Mouse (Mus musculus) hindbrain, embryonic 13.5 days (tissue): Measurements from ENCODE around the gene Llcfc1. TPM values are rescaled to one million over a fixed set of nuclear protein-coding genes. Genes with fewer than 3 reads are reported as not detected.

Experiments used
- ATAC-seq: fragments of 200-750 bp; cut with Nextera tagmentation; 2 replicates; pipeline ENCODE4 v1.8.0; 2017; ENCODE audit warnings: moderate TSS enrichment; ENCODE audit not compliant: low FRiP score
- H3K27ac ChIP-seq: fragments of 300-500 bp; sonication (generic); 2 replicates; pipeline ENCODE4 v1.5.1; 2015; ENCODE audit warnings: inconsistent platforms, mild to moderate bottlenecking, moderate library complexity
- H3K27me3 ChIP-seq: fragments of 300-500 bp; sonication (generic); 2 replicates; pipeline ENCODE4 v1.6.1; 2015; ENCODE audit warnings: mild to moderate bottlenecking, inconsistent platforms
- H3K36me3 ChIP-seq: fragments of 300-500 bp; sonication (generic); 2 replicates; pipeline ENCODE4 v1.6.1; 2015; ENCODE audit warnings: mild to moderate bottlenecking, inconsistent platforms
- H3K4me1 ChIP-seq: fragments of 300-500 bp; sonication (generic); replicated peaks from 2 replicates; pipeline ENCODE4 v1.6.1; 2015; ENCODE audit warnings: inconsistent platforms
- H3K4me2 ChIP-seq: fragments of 300-500 bp; sonication (generic); 2 replicates; pipeline ENCODE4 v1.6.1; 2015; ENCODE audit warnings: inconsistent platforms, mild to moderate bottlenecking, moderate library complexity
- H3K4me3 ChIP-seq: fragments of 300-500 bp; sonication (generic); 2 replicates; pipeline ENCODE4 v1.5.1; 2015; ENCODE audit warnings: mild to moderate bottlenecking, inconsistent platforms
- H3K9ac ChIP-seq: fragments of 300-500 bp; sonication (generic); 2 replicates; pipeline ENCODE4 v1.6.1; 2015; ENCODE audit warnings: mild to moderate bottlenecking, inconsistent platforms
- H3K9me3 ChIP-seq: fragments of 300-500 bp; sonication (generic); 2 replicates; pipeline ENCODE4 v1.6.1; 2016; ENCODE audit warnings: inconsistent platforms
- WGBS: fragments of 180-500 bp; shearing (Covaris S2); methylation state at CpG from one replicate; pipeline ENCODE4 v1.1.7; 2015; 5-methylcytosine and 5-hydroxymethylcytosine counted together
- polyA plus RNA-seq: library from polyadenylated mRNA; unstranded; fragments of >200 nt; fragmentation: Nextera tagmentation; extraction: Ambion mirVana; gene quantifications from 2 replicates; pipeline ENCODE4 v1.2.1, GENCODE M21; 2015

The Llcfc1 gene
- polyA plus RNA-seq, 1 experiment from 2014 or later: not detected

DNA sequence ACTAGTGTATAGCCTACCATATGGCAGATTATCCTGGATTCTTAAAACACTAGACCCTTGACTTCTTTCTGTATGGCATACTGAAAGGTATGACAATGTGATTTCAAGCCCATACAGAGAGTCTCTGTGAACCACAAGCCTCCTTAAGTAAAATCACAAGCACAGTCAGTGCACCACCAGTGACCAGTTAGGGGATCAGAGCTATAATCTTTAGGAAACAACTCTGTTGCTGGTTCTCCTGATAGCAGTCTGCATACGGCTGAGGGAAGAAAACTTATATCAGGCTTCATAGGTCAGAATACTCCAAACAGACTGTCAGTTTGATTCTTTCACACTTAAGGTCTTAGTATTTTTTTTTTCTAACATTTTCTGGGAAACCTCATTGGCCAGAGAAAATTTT, 25.7 kb upstream of the Llcfc1 start:
- Histone ChIP-seq H3K27ac (no peak overlapping the region), H3K9me3 (no peaks in the 10 kb centered on the region), H3K4me2 (no peak overlapping the region), H3K36me3 (no peaks in the 10 kb centered on the region), H3K4me3 (no peak overlapping the region), H3K4me1 (no peaks in the 10 kb centered on the region), H3K9ac (no peak overlapping the region), H3K27me3 (no peaks in the 10 kb centered on the region)
- no peak for ATAC-seq
- WGBS: 93% methylated on average over 1 of the region's 1 CpGs

DNA sequence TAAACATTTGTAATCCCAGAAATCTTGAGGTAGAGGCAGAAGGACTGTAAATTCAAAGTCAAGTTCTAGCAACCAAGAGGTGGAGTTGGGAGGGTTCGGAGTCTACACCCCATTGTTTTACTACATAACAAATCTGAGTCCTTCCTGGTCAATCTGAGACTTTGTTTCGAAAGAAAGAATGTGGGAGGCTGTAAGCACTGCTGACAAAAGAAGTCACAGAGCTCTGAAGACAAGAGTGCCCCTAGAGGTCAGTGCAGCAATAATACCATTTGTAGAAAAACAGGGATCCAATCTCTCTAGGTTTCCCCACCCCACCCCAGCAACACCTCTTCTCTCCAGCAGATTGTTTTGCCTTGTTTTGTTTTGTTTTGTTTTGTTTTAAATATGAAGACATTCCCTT, 21.9 kb upstream of the Llcfc1 start:
- no peaks in the 10 kb centered on the region for H3K27me3 ChIP-seq
- H3K4me2 ChIP-seq: no peak overlapping the region
- H3K27ac ChIP-seq: no peak overlapping the region
- WGBS: 24% methylated on average over 2 of the region's 2 CpGs
- no peak overlapping the region for H3K9ac ChIP-seq
- H3K4me3 ChIP-seq: no peak overlapping the region
- no peaks in the 10 kb centered on the region for H3K9me3 ChIP-seq
- no peak for ATAC-seq
- H3K36me3 ChIP-seq: no peaks in the 10 kb centered on the region
- H3K4me1 ChIP-seq: no peaks in the 10 kb centered on the region

DNA sequence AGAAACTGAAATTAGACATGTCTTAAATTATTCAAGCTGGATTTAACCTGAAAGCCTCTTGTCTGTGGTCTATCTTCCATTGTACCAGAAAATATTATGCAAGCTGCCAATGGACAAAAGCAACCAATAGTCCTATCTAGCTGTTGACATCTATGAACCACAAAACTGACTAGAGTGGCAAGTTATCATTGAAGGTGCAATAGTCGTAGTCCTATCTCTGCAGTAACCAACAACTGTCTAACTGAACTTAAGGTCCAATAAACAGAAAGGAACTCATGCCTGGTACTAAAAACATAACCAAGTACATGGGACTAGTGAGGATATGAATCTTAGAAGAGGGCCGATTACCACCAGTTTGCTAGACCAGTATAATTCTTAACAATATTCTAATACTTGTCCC, 7.7 kb upstream of the Llcfc1 start:
- no peaks in the 10 kb centered on the region for H3K4me1 ChIP-seq
- H3K36me3 ChIP-seq: no peaks in the 10 kb centered on the region
- H3K27ac ChIP-seq: no peak overlapping the region
- no peak overlapping the region for H3K4me3 ChIP-seq
- no peak overlapping the region for H3K9ac ChIP-seq
- no peak overlapping the region for H3K4me2 ChIP-seq
- 95% methylated on average over 2 of the region's 2 CpGs for WGBS
- no peak for ATAC-seq
- H3K27me3 ChIP-seq: no peaks in the 10 kb centered on the region
- no peaks in the 10 kb centered on the region for H3K9me3 ChIP-seq

DNA sequence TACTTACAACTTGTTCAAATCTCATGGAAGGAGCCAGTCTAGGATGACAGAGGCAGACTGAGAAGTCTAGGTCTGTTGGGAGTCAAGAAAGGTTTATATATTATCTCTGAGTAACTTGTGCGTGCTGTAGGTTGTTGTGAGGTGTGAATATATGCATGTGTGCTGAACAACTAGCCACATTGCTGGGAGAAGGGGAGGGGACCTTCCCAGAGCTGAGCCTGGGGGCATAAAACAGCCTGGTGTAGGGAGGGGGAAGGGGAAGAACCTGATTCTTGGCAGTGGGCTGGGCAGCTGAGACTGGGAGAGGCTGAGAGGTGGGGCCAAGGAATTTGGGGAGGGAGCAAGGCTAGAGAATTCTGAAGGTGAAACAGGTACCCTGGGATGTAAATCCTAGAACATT, 3.6 kb upstream of the Llcfc1 start, which contains the start of gene Trpv5:
Gene Trpv5 (minus strand): TSS at position 101 of the 400 bp plus-strand sequence.
- no peaks in the 10 kb centered on the region for H3K36me3 ChIP-seq
- no peak within 1 kb of the TSS for H3K4me2 ChIP-seq
- H3K27me3 ChIP-seq: no peaks in the 10 kb centered on the region
- H3K9me3 ChIP-seq: no peaks in the 10 kb centered on the region
- no peak within 1 kb of the TSS for H3K27ac ChIP-seq
- H3K9ac ChIP-seq: no peak within 1 kb of the TSS
- no peaks in the 10 kb centered on the region for H3K4me1 ChIP-seq
- WGBS: 81% methylated on average over 1 of the region's 1 CpGs
- ATAC-seq: no peak
- H3K4me3 ChIP-seq: no peak within 1 kb of the TSS

DNA sequence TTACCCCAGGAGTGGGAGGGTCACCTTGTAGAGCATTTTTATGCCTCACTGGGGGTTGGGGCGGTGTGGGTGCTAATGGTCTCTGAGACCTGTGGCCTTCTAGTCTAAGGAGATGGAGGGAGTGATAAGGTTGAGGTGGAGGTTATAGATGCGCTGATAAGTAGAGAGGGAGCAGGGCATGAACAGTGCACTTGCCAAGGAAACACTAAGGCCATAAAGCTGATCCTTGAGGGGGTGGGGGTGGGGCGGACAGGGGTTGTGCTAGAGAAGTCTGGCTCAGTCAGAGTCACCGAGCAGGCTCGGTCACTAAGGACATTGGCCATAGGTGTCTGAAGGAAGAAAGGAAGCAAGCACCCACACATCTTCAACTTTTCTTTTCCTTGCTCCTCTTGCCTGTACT, 2.6 kb upstream of the Llcfc1 start:
- H3K4me2 ChIP-seq: no peak overlapping the region
- H3K36me3 ChIP-seq: no peaks in the 10 kb centered on the region
- 84% methylated on average over 5 of the region's 5 CpGs for WGBS
- no peaks in the 10 kb centered on the region for H3K4me1 ChIP-seq
- H3K9me3 ChIP-seq: no peaks in the 10 kb centered on the region
- no peak overlapping the region for H3K4me3 ChIP-seq
- H3K27ac ChIP-seq: no peak overlapping the region
- no peaks in the 10 kb centered on the region for H3K27me3 ChIP-seq
- ATAC-seq: no peak
- no peak overlapping the region for H3K9ac ChIP-seq

DNA sequence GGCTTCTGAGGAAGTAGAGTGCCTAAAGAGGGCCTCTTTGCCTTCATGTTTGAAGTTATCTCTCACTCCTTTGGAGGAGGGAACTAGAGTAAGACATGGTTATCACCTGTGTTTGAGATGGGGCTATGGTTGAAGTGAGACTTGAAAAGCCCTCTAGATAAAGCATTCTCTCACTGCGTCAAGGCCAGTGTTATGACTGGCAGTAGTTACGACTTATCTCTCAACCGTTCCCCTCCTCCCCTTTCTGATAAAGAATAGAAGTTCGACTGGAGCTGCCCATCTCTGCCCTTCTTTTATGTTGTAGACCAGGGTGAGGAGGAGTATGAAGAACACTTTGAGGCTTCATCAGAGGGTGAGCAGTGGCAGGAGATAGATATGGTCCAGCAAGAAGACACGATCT, 680 bp downstream of the Llcfc1 start:
- Histone ChIP-seq H3K27me3 (no peaks in the 10 kb centered on the region), H3K27ac (no peak overlapping the region), H3K9ac (no peak overlapping the region), H3K4me1 (no peaks in the 10 kb centered on the region), H3K4me2 (no peak overlapping the region), H3K4me3 (no peak overlapping the region), H3K9me3 (no peaks in the 10 kb centered on the region), H3K36me3 (no peaks in the 10 kb centered on the region)
- no peak for ATAC-seq
- WGBS: 93% methylated on average over 5 of the region's 5 CpGs

DNA sequence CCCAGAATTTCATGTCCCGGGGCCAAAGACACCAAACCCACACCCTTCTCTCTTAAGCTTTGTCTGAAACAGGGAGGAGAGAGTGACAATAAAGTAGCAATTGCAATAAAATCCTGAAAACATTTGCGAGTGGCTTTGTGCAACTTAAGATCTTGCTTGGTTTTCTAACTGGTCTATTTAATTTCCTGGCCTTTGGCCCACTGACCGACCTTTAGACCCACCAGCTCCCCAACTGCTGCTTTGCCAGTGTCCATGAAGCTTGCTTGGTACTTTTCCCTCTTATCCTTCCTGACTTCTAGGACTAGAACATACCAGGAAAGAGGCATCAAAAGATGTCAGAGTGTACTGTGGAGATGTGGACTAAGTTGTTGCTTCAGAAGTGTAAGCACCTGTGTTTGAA, 1.4 kb downstream of the Llcfc1 start:
- no peaks in the 10 kb centered on the region for H3K9me3 ChIP-seq
- H3K4me3 ChIP-seq: no peak overlapping the region
- H3K27me3 ChIP-seq: no peaks in the 10 kb centered on the region
- WGBS: 89% methylated on average over 3 of the region's 3 CpGs
- H3K4me1 ChIP-seq: no peaks in the 10 kb centered on the region
- no peak overlapping the region for H3K27ac ChIP-seq
- no peak for ATAC-seq
- H3K36me3 ChIP-seq: no peaks in the 10 kb centered on the region
- H3K4me2 ChIP-seq: no peak overlapping the region
- no peak overlapping the region for H3K9ac ChIP-seq

DNA sequence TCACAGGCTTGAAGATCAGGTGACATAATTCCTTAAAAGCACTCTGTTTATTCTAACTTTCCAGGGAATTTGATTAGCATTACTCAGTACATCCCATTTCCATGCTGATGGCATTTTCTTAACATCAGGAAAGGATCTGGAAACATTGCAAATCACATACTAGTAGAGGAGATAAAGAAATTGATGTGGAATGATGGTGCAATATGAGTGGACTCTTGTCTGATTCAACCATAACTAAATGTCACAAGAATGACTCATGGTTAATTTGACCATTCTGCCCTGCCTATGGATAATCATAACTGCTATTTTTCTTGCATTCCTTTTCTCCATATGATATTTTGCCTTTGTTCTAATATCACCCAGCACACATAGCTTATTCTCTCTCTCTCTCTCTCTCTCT, 8.0 kb downstream of the Llcfc1 start:
- H3K9ac ChIP-seq: no peak overlapping the region
- no peaks in the 10 kb centered on the region for H3K4me1 ChIP-seq
- no peak overlapping the region for H3K4me2 ChIP-seq
- no peak overlapping the region for H3K4me3 ChIP-seq
- H3K27me3 ChIP-seq: no peaks in the 10 kb centered on the region
- H3K9me3 ChIP-seq: no peaks in the 10 kb centered on the region
- ATAC-seq: no peak
- no peak overlapping the region for H3K27ac ChIP-seq
- no peaks in the 10 kb centered on the region for H3K36me3 ChIP-seq

DNA sequence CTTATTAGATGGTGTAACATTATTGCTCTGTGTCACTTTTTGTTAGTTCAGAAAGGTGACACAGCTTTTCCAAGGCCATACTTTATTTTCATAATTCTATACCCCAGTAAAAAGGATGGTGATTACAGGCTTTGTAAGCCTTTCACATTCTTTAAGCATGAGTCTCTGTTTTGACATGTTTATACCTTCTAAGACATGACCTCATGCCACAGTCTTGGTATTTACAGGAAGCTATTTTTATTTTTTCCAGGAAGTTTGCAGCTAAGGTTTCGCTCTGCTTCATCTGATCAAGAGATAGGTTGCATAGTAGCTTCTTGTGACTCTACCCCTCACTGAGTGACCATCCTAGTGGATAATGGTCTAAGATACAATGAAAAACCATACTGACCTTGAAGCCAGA, 10.2 kb downstream of the Llcfc1 start:
- no peaks in the 10 kb centered on the region for H3K9me3 ChIP-seq
- H3K9ac ChIP-seq: no peak overlapping the region
- H3K27me3 ChIP-seq: no peaks in the 10 kb centered on the region
- no peak overlapping the region for H3K27ac ChIP-seq
- WGBS: 86% methylated on average over 1 of the region's 1 CpGs
- no peak overlapping the region for H3K4me3 ChIP-seq
- H3K4me2 ChIP-seq: no peak overlapping the region
- no peak for ATAC-seq
- H3K36me3 ChIP-seq: no peaks in the 10 kb centered on the region
- H3K4me1 ChIP-seq: no peaks in the 10 kb centered on the region

DNA sequence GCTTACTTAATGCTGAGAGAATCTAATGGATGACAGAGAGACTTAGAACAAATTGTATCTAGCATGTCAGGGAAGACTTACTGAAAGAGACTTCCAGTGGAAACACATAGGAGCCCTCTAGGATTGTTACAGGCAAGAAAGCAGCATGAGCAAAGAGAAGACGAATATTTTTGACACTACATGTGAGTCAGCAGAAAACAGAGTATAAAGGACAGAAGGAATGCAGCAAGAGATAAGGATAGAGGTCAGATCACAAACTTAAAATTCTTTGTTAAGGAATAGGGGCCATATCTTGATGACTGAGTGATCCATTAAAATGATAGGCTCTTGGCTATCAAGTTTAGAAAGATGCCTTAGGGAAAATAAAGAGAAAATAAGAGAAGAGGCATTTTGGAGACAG, 17.0 kb downstream of the Llcfc1 start:
- Histone ChIP-seq H3K9ac (no peak overlapping the region), H3K27ac (no peak overlapping the region), H3K4me2 (no peak overlapping the region), H3K27me3 (no peaks in the 10 kb centered on the region), H3K9me3 (no peaks in the 10 kb centered on the region), H3K36me3 (no peaks in the 10 kb centered on the region), H3K4me3 (no peak overlapping the region), H3K4me1 (no peaks in the 10 kb centered on the region)
- 77% methylated on average over 1 of the region's 1 CpGs for WGBS
- no peak for ATAC-seq

DNA sequence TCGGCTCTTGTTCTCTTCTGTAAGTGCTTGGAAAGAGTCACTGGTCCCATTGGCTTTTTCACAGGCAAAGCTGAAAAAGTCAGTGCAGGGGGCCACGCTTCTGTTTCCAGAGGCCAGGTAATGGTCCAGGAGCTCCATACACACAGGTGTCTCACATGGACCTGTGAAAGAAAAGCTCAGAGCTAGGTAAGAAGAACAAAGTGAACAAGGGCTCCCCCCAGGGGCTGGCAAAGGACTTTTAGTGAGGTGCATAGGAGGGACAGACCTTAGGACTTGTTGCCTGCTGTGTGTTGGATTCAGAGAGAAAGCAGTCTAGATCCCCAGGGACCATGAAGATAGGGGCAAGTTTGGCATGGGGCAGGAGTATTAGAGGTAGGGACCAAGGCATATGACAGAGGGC, 18.7 kb downstream of the Llcfc1 start:
- no peak overlapping the region for H3K4me2 ChIP-seq
- no peaks in the 10 kb centered on the region for H3K4me1 ChIP-seq
- no peak overlapping the region for H3K27ac ChIP-seq
- H3K36me3 ChIP-seq: no peaks in the 10 kb centered on the region
- ATAC-seq: no peak
- 81% methylated on average over 2 of the region's 2 CpGs for WGBS
- H3K9ac ChIP-seq: no peak overlapping the region
- H3K4me3 ChIP-seq: no peak overlapping the region
- no peaks in the 10 kb centered on the region for H3K9me3 ChIP-seq
- H3K27me3 ChIP-seq: no peaks in the 10 kb centered on the region

DNA sequence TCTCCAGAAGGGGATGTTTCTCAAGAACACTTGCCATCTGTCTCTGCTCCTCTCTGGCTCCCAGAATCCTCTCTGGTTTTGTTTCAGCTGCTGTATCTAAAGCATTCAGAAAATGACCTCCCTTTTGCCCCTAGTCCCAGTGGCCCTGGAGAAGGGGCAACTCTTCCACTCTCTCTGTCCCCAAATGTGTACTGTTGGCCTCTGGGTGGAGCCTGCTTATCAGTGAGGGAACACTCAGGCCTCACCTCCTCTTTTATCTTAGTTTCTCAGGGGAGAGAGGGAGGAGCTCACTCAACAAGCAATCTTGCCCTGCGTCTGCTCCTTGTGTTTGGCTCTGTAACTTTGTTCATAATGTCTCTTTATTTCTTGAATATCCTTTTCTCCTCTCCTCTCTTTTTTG, 19.9 kb downstream of the Llcfc1 start, which contains the start of gene Kel:
Gene Kel (minus strand): TSS at position 217 of the 400 bp plus-strand sequence.
- H3K9me3 ChIP-seq: no peaks in the 10 kb centered on the region
- H3K27me3 ChIP-seq: no peaks in the 10 kb centered on the region
- ATAC-seq: no peak
- H3K36me3 ChIP-seq: no peaks in the 10 kb centered on the region
- H3K27ac ChIP-seq: no peak within 1 kb of the TSS
- no peak within 1 kb of the TSS for H3K4me2 ChIP-seq
- WGBS: 69% methylated on average over 1 of the region's 1 CpGs
- no peak within 1 kb of the TSS for H3K4me3 ChIP-seq
- no peak within 1 kb of the TSS for H3K9ac ChIP-seq
- no peaks in the 10 kb centered on the region for H3K4me1 ChIP-seq

DNA sequence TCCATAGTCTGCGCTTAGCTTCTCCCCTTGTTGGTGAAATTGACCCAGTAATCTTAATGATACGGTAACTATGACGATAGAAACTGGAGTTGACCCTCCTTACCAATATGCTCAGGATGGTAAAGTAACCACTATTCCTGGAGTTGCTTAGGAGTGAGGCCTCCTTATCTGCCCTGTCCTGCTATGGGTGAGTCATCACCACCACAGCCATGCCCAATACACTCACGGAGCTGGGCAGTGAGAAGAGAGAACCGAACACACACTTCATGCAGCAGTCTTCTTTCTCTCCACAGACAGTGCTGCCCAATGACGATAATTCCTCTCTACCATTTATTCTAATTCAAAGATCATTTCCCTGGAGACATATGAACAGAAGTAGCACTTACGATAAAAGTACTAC, 22.0 kb downstream of the Llcfc1 start:
- ATAC-seq: no peak
- Histone ChIP-seq H3K4me2 (no peak overlapping the region), H3K4me3 (no peak overlapping the region), H3K27me3 (no peaks in the 10 kb centered on the region), H3K9me3 (no peaks in the 10 kb centered on the region), H3K36me3 (no peaks in the 10 kb centered on the region), H3K27ac (no peak overlapping the region), H3K9ac (no peak overlapping the region), H3K4me1 (no peaks in the 10 kb centered on the region)
- WGBS: 90% methylated on average over 7 of the region's 7 CpGs

DNA sequence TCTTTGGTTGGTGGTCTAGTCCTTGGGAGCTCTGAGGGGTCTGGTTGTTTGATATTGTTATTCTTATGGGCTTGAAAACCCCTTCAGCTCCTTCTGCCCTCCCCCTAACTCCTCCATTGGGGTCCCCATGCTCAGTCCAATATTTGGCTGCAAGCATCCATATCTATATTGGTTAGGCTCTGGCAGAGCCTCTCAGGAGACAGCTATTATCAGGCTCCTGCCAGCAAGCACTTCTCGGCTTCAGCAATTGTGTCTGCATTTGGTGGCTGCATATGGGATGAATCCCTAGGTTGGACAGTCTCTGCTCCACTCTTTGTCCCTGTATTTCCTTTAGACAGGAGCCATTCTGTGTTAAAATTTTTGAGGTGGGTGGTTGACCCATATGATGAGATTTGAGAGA, 26.1 kb downstream of the Llcfc1 start:
- 91% methylated on average over 1 of the region's 1 CpGs for WGBS
- Histone ChIP-seq H3K4me3 (no peak overlapping the region), H3K27me3 (no peaks in the 10 kb centered on the region)

More for the DNA sequence above, 26.1 kb downstream of the Llcfc1 start:
- no peak overlapping the region for H3K27ac ChIP-seq
- no peak for ATAC-seq
- H3K4me1 ChIP-seq: no peaks in the 10 kb centered on the region
- H3K9ac ChIP-seq: no peak overlapping the region
- no peaks in the 10 kb centered on the region for H3K36me3 ChIP-seq
- no peaks in the 10 kb centered on the region for H3K9me3 ChIP-seq
- no peak overlapping the region for H3K4me2 ChIP-seq
